Mouse (Mus musculus) kidney, embryonic 14.5 days (tissue): ENCODE results near the gene Gm17577. TPM values are rescaled to one million over a fixed set of nuclear protein-coding genes. Genes with fewer than 3 reads are reported as not detected.
"Not testable (repeated sequence)": the region's sequence is repeated elsewhere in the genome, so short reads cannot be mapped to it uniquely, and the experiment has no call there.

Experiments used
- ATAC-seq: fragments of 200-750 bp; cut with Nextera tagmentation; 2 replicates; pipeline ENCODE4 v1.8.0; 2017; ENCODE audit warnings: moderate number of reproducible peaks, mild to moderate bottlenecking, moderate TSS enrichment, moderate library complexity; ENCODE audit not compliant: low FRiP score, low TSS enrichment
- H3K27ac ChIP-seq: fragments of 300-500 bp; sonication (generic); 2 replicates; pipeline ENCODE4 v1.5.1; 2014; ENCODE audit warnings: low read depth, mild to moderate bottlenecking, low read length, moderate library complexity, mixed read lengths
- H3K27me3 ChIP-seq: fragments of 300-500 bp; sonication (generic); 2 replicates; pipeline ENCODE4 v1.6.1; 2014; ENCODE audit warnings: mild to moderate bottlenecking, low read length; ENCODE audit not compliant: control insufficient read depth, insufficient read depth
- H3K36me3 ChIP-seq: fragments of 300-500 bp; sonication (generic); 2 replicates; pipeline ENCODE4 v1.6.1; 2014; ENCODE audit warnings: low read length, mixed read lengths; ENCODE audit not compliant: control insufficient read depth, insufficient read depth
- H3K4me1 ChIP-seq: fragments of 300-500 bp; sonication (generic); 2 replicates; pipeline ENCODE4 v1.6.1; 2014; ENCODE audit warnings: low read length, mixed read lengths; ENCODE audit not compliant: control insufficient read depth, insufficient read depth
- H3K4me2 ChIP-seq: fragments of 300-500 bp; sonication (generic); replicated peaks from 2 replicates; pipeline ENCODE4 v1.6.1; 2014; ENCODE audit warnings: low read depth, mild to moderate bottlenecking, low read length
- H3K4me3 ChIP-seq: fragments of 300-500 bp; sonication (generic); 2 replicates; pipeline ENCODE4 v1.5.1; 2014; ENCODE audit warnings: mild to moderate bottlenecking, low read length
- H3K9ac ChIP-seq: fragments of 300-500 bp; sonication (generic); 2 replicates; pipeline ENCODE4 v1.6.1; 2014; ENCODE audit warnings: low read depth, mild to moderate bottlenecking, low read length, moderate library complexity
- H3K9me3 ChIP-seq: fragments of 300-500 bp; sonication (generic); 2 replicates; pipeline ENCODE4 v1.6.1; 2016; ENCODE audit warnings: low read length; ENCODE audit not compliant: control insufficient read depth
- WGBS: fragments of 180-500 bp; shearing (Covaris S2); extraction: QIAGEN DNeasy Blood & Tissue Kit; methylation state at CpG from one replicate; pipeline ENCODE4 v1.1.7; 2014; 5-methylcytosine and 5-hydroxymethylcytosine counted together
- polyA plus RNA-seq: library from polyadenylated mRNA; unstranded; fragments of >200 nt; fragmentation: Nextera tagmentation; extraction: Ambion mirVana; gene quantifications from 2 replicates; pipeline ENCODE4 v1.2.1, GENCODE M21; 2014

Gene Gm17577
- polyA plus RNA-seq: not detected in 2 replicates

GRCm38 (mm10) chrX:123246807-123247206 lies at the start of gene Gm17577:
Gene Gm17577, minus strand, starts transcription at chrX:123246907.
- not testable (repeated sequence) for H3K9ac ChIP-seq, H3K9me3 ChIP-seq, H3K27me3 ChIP-seq, H3K27ac ChIP-seq, H3K36me3 ChIP-seq, H3K4me2 ChIP-seq, ATAC-seq, H3K4me3 ChIP-seq, H3K4me1 ChIP-seq
- WGBS: no CpG with 5 or more reads among the region's 3 CpGs

GRCm38 (mm10) chrX:123222381-123222780 lies 24.3 kb downstream of the Gm17577 start, which contains the start of gene Srsx:
Gene Srsx, minus strand, starts transcription at chrX:123222481.
- no CpG with 5 or more reads among the region's 1 CpGs for WGBS
- not testable (repeated sequence) for H3K4me1 ChIP-seq, H3K9ac ChIP-seq

More at GRCm38 (mm10) chrX:123222381-123222780, 24.3 kb downstream of the Gm17577 start, which contains the start of gene Srsx:
- not testable (repeated sequence) for H3K36me3 ChIP-seq, H3K9me3 ChIP-seq, H3K27me3 ChIP-seq, H3K4me3 ChIP-seq, ATAC-seq, H3K27ac ChIP-seq, H3K4me2 ChIP-seq

Other genes starting within 250 kb of the Gm17577 start
- gene Gm17521, start 217.2 kb downstream of the Gm17577 start, polyA plus RNA-seq: not detected in 2 replicates
- 14.0 and 20.2 TPM in 2 replicates for gene Cldn34c1, start 143.4 kb downstream of the Gm17577 start, polyA plus RNA-seq
- gene Srsx, start 24.4 kb downstream of the Gm17577 start, polyA plus RNA-seq: not detected in 2 replicates